Mouse (Mus musculus) cerebellum, adult 2 months (tissue): ENCODE results near the gene Hoxa1.

Source experiments
- CTCF ChIP-seq: fragments of 200-500 bp; IDR thresholded peaks from 2 replicates; pipeline ENCODE4 v1.5.1; 2011; ENCODE audit warnings: low read depth, mild to moderate bottlenecking, control low read depth, low read length, moderate library complexity, borderline replicate concordance; ENCODE audit not compliant: insufficient read depth
- POLR2A ChIP-seq: fragments of 200-500 bp; IDR thresholded peaks from 2 replicates; pipeline ENCODE4 v1.6.1; 2011; ENCODE audit warnings: low read length, control low read depth, borderline replicate concordance; ENCODE audit not compliant: insufficient read depth

- TF ChIP-seq POLR2A (no peak), CTCF (no peak)
Measured at GRCm38 (mm10) chr6:52150401-52150966, 7.6 kb downstream of the Hoxa1 start.
